Mouse (Mus musculus): Measurements from ENCODE around the gene Adssl1. TPM values are rescaled to one million over a fixed set of nuclear protein-coding genes. Genes with fewer than 3 reads are reported as not detected.

Adssl1 gene
- polyA plus RNA-seq, 1 experiment from 2014 or later: 2.1 TPM

DNA sequence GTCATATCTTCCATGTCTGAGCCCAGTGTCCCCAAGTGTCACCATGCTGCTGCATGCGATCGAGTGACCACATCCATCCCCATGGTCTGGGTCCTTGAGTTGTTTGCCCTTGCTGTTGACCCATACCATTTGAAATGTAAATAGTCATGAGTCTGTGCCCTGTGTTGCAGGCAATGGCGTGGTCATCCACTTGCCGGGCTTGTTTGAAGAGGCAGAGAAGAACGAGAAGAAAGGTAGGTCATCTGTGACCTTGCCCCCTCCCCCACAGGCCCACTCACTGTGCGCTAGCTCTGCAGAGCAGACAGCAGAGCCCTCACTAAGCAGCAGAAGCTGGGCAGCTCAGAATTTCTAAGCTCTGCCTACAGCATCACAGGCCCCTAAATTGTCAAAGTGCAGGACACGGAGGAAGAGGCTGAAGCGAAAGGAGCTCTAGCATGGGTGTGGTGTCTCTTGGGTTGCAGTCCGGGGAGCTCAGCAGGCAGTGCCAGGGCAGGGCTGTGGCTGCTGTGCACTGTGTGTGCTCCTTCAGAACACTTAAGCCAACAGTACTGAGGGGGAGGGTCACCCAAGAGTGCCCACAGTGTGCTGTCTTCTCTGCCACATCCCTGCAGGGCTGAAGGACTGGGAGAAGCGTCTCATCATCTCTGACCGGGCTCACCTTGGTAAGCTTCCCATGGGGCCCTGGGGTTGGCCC is 12.4 kb downstream of the Adssl1 start:
- Histone ChIP-seq H3K4me3 (ENCODE audit: low read depth, low read length) (no peak overlapping the region), H3K4me2 (ENCODE audit: low read depth, low read length, severe bottlenecking) (no peak overlapping the region), H3K9me3 (ENCODE audit: control insufficient read depth, low read length) (no peaks in the 10 kb centered on the region), H3K27ac (ENCODE audit: low read depth, low read length) (no peak overlapping the region), H3K4me1 (replicated peaks; ENCODE audit: control insufficient read depth, insufficient read depth, low read length) (peaks cover 4% of the 10 kb centered on the region; the same call in 1 of the 2 replicates), H3K9ac (ENCODE audit: low read length) (no peak overlapping the region), H3K27me3 (ENCODE audit: control insufficient read depth, insufficient read depth, low read length) (no peaks in the 10 kb centered on the region), H3K36me3 (ENCODE audit: control insufficient read depth, insufficient read depth, low read length) (no peaks in the 10 kb centered on the region)
- 80% methylated on average over 11 of the region's 11 CpGs for WGBS
- no peak for DNase-seq (ENCODE audit: low spot score)
- ATAC-seq (replicated peaks; ENCODE audit: low FRiP score): no peak

GRCm38 (mm10) chr12:112632907-112633306 is 13.1 kb downstream of the Adssl1 start:
- ATAC-seq (replicated peaks; ENCODE audit: low FRiP score): no peak
- WGBS: 86% methylated on average over 5 of the region's 5 CpGs
- H3K9me3 ChIP-seq (ENCODE audit: control insufficient read depth, low read length): no peaks in the 10 kb centered on the region
- no peaks in the 10 kb centered on the region for H3K36me3 ChIP-seq (ENCODE audit: control insufficient read depth, insufficient read depth, low read length)
- H3K27ac ChIP-seq (ENCODE audit: low read depth, low read length): no peak overlapping the region
- DNase-seq (ENCODE audit: low spot score): no peak
- H3K9ac ChIP-seq (ENCODE audit: low read length): no peak overlapping the region
- H3K4me3 ChIP-seq (ENCODE audit: low read depth, low read length): no peak overlapping the region
- H3K4me2 ChIP-seq (ENCODE audit: low read depth, low read length, severe bottlenecking): no peak overlapping the region
- no peaks in the 10 kb centered on the region for H3K27me3 ChIP-seq (ENCODE audit: control insufficient read depth, insufficient read depth, low read length)
- H3K4me1 ChIP-seq (replicated peaks; ENCODE audit: control insufficient read depth, insufficient read depth, low read length): peaks cover 4% of the 10 kb centered on the region; the same call in 1 of the 2 replicates

- Histone ChIP-seq H3K27me3 (ENCODE audit: control insufficient read depth, insufficient read depth, low read length) (no peaks in the 10 kb centered on the region), H3K9ac (ENCODE audit: low read length) (no peak overlapping the region), H3K4me1 (replicated peaks; ENCODE audit: control insufficient read depth, insufficient read depth, low read length) (peaks cover 4% of the 10 kb centered on the region; the same call in 1 of the 2 replicates), H3K9me3 (ENCODE audit: control insufficient read depth, low read length) (no peaks in the 10 kb centered on the region), H3K4me2 (ENCODE audit: low read depth, low read length, severe bottlenecking) (no peak overlapping the region), H3K36me3 (ENCODE audit: control insufficient read depth, insufficient read depth, low read length) (no peaks in the 10 kb centered on the region), H3K4me3 (ENCODE audit: low read depth, low read length) (no peak overlapping the region), H3K27ac (ENCODE audit: low read depth, low read length) (no peak overlapping the region)
- DNase-seq (ENCODE audit: low spot score) (no peak), ATAC-seq (replicated peaks; ENCODE audit: low FRiP score) (no peak)
- WGBS: 79% methylated on average over 9 of the region's 9 CpGs
Measured at GRCm38 (mm10) chr12:112633686-112634085, 13.8 kb downstream of the Adssl1 start.

- Histone ChIP-seq H3K9ac (ENCODE audit: low read length) (no peak overlapping the region), H3K4me1 (replicated peaks; ENCODE audit: control insufficient read depth, insufficient read depth, low read length) (no peaks in the 10 kb centered on the region), H3K36me3 (ENCODE audit: control insufficient read depth, insufficient read depth, low read length) (no peaks in the 10 kb centered on the region), H3K4me2 (ENCODE audit: low read depth, low read length, severe bottlenecking) (no peak overlapping the region), H3K9me3 (ENCODE audit: control insufficient read depth, low read length) (no peaks in the 10 kb centered on the region), H3K27ac (ENCODE audit: low read depth, low read length) (no peak overlapping the region), H3K27me3 (ENCODE audit: control insufficient read depth, insufficient read depth, low read length) (no peaks in the 10 kb centered on the region), H3K4me3 (ENCODE audit: low read depth, low read length) (no peak overlapping the region)
- WGBS: 89% methylated on average over 10 of the region's 10 CpGs
- no peak for DNase-seq (ENCODE audit: low spot score)
- no peak for ATAC-seq (replicated peaks; ENCODE audit: low FRiP score)
Measured at GRCm38 (mm10) chr12:112639526-112639925, 19.7 kb downstream of the Adssl1 start.

DNA sequence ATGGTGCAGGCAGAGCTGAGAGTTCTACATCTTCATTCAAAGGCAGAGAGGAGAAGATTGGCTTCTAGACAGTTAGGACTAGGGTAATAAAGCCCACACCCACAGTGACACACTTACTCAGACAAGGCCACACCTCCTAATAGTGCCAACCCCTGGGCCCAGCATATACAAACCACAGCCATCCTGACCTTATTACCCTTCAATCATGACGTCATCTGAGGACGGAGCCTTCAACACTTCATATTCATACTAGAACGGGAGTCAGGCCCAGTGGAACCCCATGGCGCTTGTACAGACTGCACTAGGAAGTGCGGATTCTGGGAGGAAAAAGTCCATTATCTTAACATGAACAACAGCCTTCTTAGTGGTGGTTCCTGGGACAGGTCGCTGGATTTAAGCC is 23.3 kb downstream of the Adssl1 start:
- no peak overlapping the region for H3K4me3 ChIP-seq (ENCODE audit: low read depth, low read length)
- H3K36me3 ChIP-seq (ENCODE audit: control insufficient read depth, insufficient read depth, low read length): no peaks in the 10 kb centered on the region; the same call in 1 of the 2 replicates
- H3K4me2 ChIP-seq (ENCODE audit: low read depth, low read length, severe bottlenecking): no peak overlapping the region
- no peaks in the 10 kb centered on the region for H3K9me3 ChIP-seq (ENCODE audit: control insufficient read depth, low read length)
- DNase-seq (ENCODE audit: low spot score): no peak
- H3K9ac ChIP-seq (ENCODE audit: low read length): no peak overlapping the region
- no peak overlapping the region for H3K27ac ChIP-seq (ENCODE audit: low read depth, low read length)
- no peaks in the 10 kb centered on the region for H3K27me3 ChIP-seq (ENCODE audit: control insufficient read depth, insufficient read depth, low read length)
- H3K4me1 ChIP-seq (replicated peaks; ENCODE audit: control insufficient read depth, insufficient read depth, low read length): no peaks in the 10 kb centered on the region; the same call in 1 of the 2 replicates
- no peak for ATAC-seq (replicated peaks; ENCODE audit: low FRiP score)
- 92% methylated on average over 6 of the region's 6 CpGs for WGBS

DNA sequence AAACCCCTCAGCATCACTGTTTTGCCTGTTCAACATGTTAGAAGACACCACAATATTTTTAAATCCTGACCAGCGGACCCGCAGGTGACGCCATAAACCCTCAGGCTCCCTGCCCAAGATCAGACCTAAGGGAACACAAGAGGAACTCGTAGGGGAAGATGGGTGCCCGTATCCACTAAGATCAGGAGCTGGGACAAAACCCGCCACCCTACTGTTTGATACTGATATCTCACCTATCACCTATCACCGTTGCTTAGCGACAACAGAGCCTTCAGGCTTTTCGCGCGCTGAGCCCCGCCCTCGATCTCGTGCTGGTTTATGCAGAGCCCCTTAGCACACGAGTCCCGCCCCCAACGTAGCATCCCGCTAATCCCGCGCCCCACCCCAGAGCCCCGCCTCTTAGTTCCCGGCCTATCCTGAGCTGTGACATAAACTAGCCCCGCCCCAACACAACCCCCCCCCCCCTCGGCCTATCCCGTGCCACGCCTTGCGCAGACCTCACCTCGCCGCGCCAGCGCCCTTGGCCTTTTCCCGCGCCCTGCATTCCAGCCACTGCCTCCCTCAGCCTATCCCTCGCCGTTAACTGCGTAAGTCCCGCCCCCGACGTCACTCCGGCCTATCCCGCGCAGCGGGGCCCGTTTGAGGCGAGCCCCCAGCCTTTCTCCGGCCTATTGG is 24.5 kb downstream of the Adssl1 start, which contains the start of gene Siva1:
Gene Siva1, plus strand, starts transcription at position 500 of the 675 bp plus-strand sequence.
- DNase-seq (ENCODE audit: low spot score) (peak; percentile 100), ATAC-seq (replicated peaks; ENCODE audit: low FRiP score) (peak; percentile 97)
- H3K27ac ChIP-seq (ENCODE audit: low read depth, low read length): peak within 1 kb of the TSS; percentile 43
- H3K36me3 ChIP-seq (ENCODE audit: control insufficient read depth, insufficient read depth, low read length): peaks cover under 1% of the 10 kb centered on the region; the same call in 1 of the 2 replicates
- no peaks in the 10 kb centered on the region for H3K27me3 ChIP-seq (ENCODE audit: control insufficient read depth, insufficient read depth, low read length)
- H3K4me1 ChIP-seq (replicated peaks; ENCODE audit: control insufficient read depth, insufficient read depth, low read length): no peaks in the 10 kb centered on the region; the same call in 1 of the 2 replicates
- H3K9me3 ChIP-seq (ENCODE audit: control insufficient read depth, low read length): no peaks in the 10 kb centered on the region
- H3K9ac ChIP-seq (ENCODE audit: low read length): peak within 1 kb of the TSS; percentile 82
- 2% methylated on average over 46 of the region's 46 CpGs for WGBS
- H3K4me2 ChIP-seq (ENCODE audit: low read depth, low read length, severe bottlenecking): peak within 1 kb of the TSS; percentile 69
- H3K4me3 ChIP-seq (ENCODE audit: low read depth, low read length): peak within 1 kb of the TSS; percentile 82

- no peaks in the 10 kb centered on the region for H3K9me3 ChIP-seq (ENCODE audit: control insufficient read depth, low read length)
- peak overlapping the region; percentile 43 for H3K27ac ChIP-seq (ENCODE audit: low read depth, low read length)
- peak overlapping the region; percentile 82 for H3K4me3 ChIP-seq (ENCODE audit: low read depth, low read length)
- H3K27me3 ChIP-seq (ENCODE audit: control insufficient read depth, insufficient read depth, low read length): no peaks in the 10 kb centered on the region
- WGBS: under 1% methylated on average over 74 of the region's 75 CpGs
- H3K36me3 ChIP-seq (ENCODE audit: control insufficient read depth, insufficient read depth, low read length): peaks cover 5% of the 10 kb centered on the region; the same call in 1 of the 2 replicates
- peak; percentile 84 for DNase-seq (ENCODE audit: low spot score)
- peak overlapping the region; percentile 69 for H3K4me2 ChIP-seq (ENCODE audit: low read depth, low read length, severe bottlenecking)
- peak overlapping the region; percentile 82 for H3K9ac ChIP-seq (ENCODE audit: low read length)
- no peak for ATAC-seq (replicated peaks; ENCODE audit: low FRiP score)
- H3K4me1 ChIP-seq (replicated peaks; ENCODE audit: control insufficient read depth, insufficient read depth, low read length): no peaks in the 10 kb centered on the region; the same call in 1 of the 2 replicates
Measured at GRCm38 (mm10) chr12:112644855-112645506, 25.1 kb downstream of the Adssl1 start.

GRCm38 (mm10) chr12:112646139-112646538 is 26.3 kb downstream of the Adssl1 start:
- Histone ChIP-seq H3K36me3 (ENCODE audit: control insufficient read depth, insufficient read depth, low read length) (peaks cover 5% of the 10 kb centered on the region; the same call in 1 of the 2 replicates), H3K4me3 (ENCODE audit: low read depth, low read length) (peak overlapping the region; percentile 82), H3K27me3 (ENCODE audit: control insufficient read depth, insufficient read depth, low read length) (no peaks in the 10 kb centered on the region), H3K9me3 (ENCODE audit: control insufficient read depth, low read length) (no peaks in the 10 kb centered on the region), H3K4me1 (replicated peaks; ENCODE audit: control insufficient read depth, insufficient read depth, low read length) (no peaks in the 10 kb centered on the region; the same call in 1 of the 2 replicates), H3K27ac (ENCODE audit: low read depth, low read length) (no peak overlapping the region), H3K9ac (ENCODE audit: low read length) (peak overlapping the region; percentile 82), H3K4me2 (ENCODE audit: low read depth, low read length, severe bottlenecking) (peak overlapping the region; percentile 69)
- DNase-seq (ENCODE audit: low spot score) (no peak), ATAC-seq (replicated peaks; ENCODE audit: low FRiP score) (no peak)
- WGBS: 63% methylated on average over 6 of the region's 6 CpGs
